Mouse (Mus musculus) CH12.LX (cell line): Measurements from ENCODE around the gene Usp42. TPM values are rescaled to one million over a fixed set of nuclear protein-coding genes. Genes with fewer than 3 reads are reported as not detected.

Source experiments
- DNase-seq: peaks from one replicate; pipeline ENCODE4 v3.0.0-alpha.2; 2013; ENCODE audit errors: extremely low read depth
- H3K27ac ChIP-seq: 2 replicates; pipeline ENCODE4 v1.5.1; 2012; ENCODE audit warnings: low read depth, mild to moderate bottlenecking, control low read depth, moderate library complexity; ENCODE audit not compliant: insufficient read depth
- H3K27me3 ChIP-seq: replicated peaks from 2 replicates; pipeline ENCODE3; 2012; ENCODE audit warnings: inconsistent platforms
- H3K36me3 ChIP-seq, 2 experiments: replicated peaks in 1 of 2; 2 replicates each; pipeline versions ENCODE3 to v1.6.1; 2012; ENCODE audit warnings: inconsistent platforms in 1 of 2, low read length in 1 of 2, mild to moderate bottlenecking in 1 of 2, mixed read lengths in 1 of 2, moderate library complexity in 1 of 2; ENCODE audit not compliant: control insufficient read depth in 1 of 2, insufficient read depth in 1 of 2
- H3K4me1 ChIP-seq, 2 experiments: 2 replicates each; pipeline ENCODE4 v1.6.1; 2012; ENCODE audit warnings: inconsistent platforms in 1 of 2, moderate library complexity in 1 of 2; ENCODE audit not compliant: insufficient read depth in 2 of 2, control insufficient read depth in 1 of 2
- H3K4me2 ChIP-seq: 2 replicates; pipeline ENCODE4 v1.6.1; 2012; ENCODE audit warnings: low read depth, mild to moderate bottlenecking, control low read depth; ENCODE audit not compliant: poor library complexity, insufficient read depth, severe bottlenecking
- H3K4me3 ChIP-seq, 3 experiments: fragments of 150-350 bp in 1 of 3; sonication (generic) in 1 of 3; replicated peaks in 1 of 3; 2 replicates each; pipeline versions ENCODE3 to v1.5.1; 2011 to 2012; ENCODE audit warnings: low read depth in 2 of 3, low read length in 2 of 3, mild to moderate bottlenecking in 2 of 3, moderate library complexity in 2 of 3, control low read depth in 1 of 3, improper control_type of control experiment in 1 of 3, inconsistent platforms in 1 of 3, mixed read lengths in 1 of 3; ENCODE audit not compliant: poor library complexity in 1 of 3
- H3K79me2 ChIP-seq: replicated peaks from 2 replicates; pipeline ENCODE4 v1.6.1; 2012; ENCODE audit warnings: mild to moderate bottlenecking, moderate library complexity; ENCODE audit not compliant: control insufficient read depth, poor library complexity, insufficient read depth, severe bottlenecking; ENCODE audit errors: extremely low read depth
- H3K9ac ChIP-seq: 2 replicates; pipeline ENCODE4 v1.6.1; 2012; ENCODE audit warnings: low read depth, mild to moderate bottlenecking, control low read depth, moderate library complexity; ENCODE audit not compliant: insufficient read depth
- H3K9me3 ChIP-seq: replicated peaks from 2 replicates; pipeline ENCODE3; 2012; ENCODE audit warnings: low read length, inconsistent platforms, mixed read lengths
- BHLHE40 ChIP-seq: IDR thresholded peaks from 2 replicates; pipeline ENCODE4 v1.6.1; 2011; ENCODE audit warnings: mild to moderate bottlenecking, low read depth, low read length, improper control_type of control experiment
- CHD1 ChIP-seq: IDR thresholded peaks from 2 replicates; pipeline ENCODE4 v1.6.1; 2012; ENCODE audit warnings: low read depth, low read length, improper control_type of control experiment, inconsistent platforms
- CHD2 ChIP-seq: IDR thresholded peaks from 2 replicates; pipeline ENCODE4 v1.6.1; 2011; ENCODE audit warnings: low read length, improper control_type of control experiment
- CTCF ChIP-seq, 2 experiments: IDR thresholded peaks in 1 of 2; conservative IDR thresholded peaks in 1 of 2; 2 replicates each; pipeline ENCODE4 v1.5.1; 2011 to 2012; ENCODE audit warnings: low read depth in 2 of 2, low read length in 2 of 2, improper control_type of control experiment in 1 of 2, inconsistent platforms in 1 of 2, mild to moderate bottlenecking in 1 of 2, moderate library complexity in 1 of 2
- E2F4 ChIP-seq: IDR thresholded peaks from 2 replicates; pipeline ENCODE4 v1.6.1; 2011; ENCODE audit warnings: low read depth, low read length, improper control_type of control experiment; ENCODE audit not compliant: insufficient replicate concordance
- ELF1 ChIP-seq: IDR thresholded peaks from 2 replicates; pipeline ENCODE4 v1.6.1; 2014; ENCODE audit warnings: low read depth, mild to moderate bottlenecking, inconsistent platforms, low read length, improper control_type of control experiment
- EP300 ChIP-seq: IDR thresholded peaks from 2 replicates; pipeline ENCODE4 v1.6.1; 2011; ENCODE audit warnings: low read length, improper control_type of control experiment
- ETS1 ChIP-seq: conservative IDR thresholded peaks from 2 replicates; pipeline ENCODE4 v1.6.1; 2012; ENCODE audit warnings: low read depth, mild to moderate bottlenecking, inconsistent platforms, low read length, improper control_type of control experiment, moderate library complexity
- GABPA ChIP-seq: IDR thresholded peaks from 2 replicates; pipeline ENCODE4 v1.6.1; 2012; ENCODE audit warnings: low read depth, low read length, improper control_type of control experiment, inconsistent platforms; ENCODE audit not compliant: insufficient replicate concordance
- HCFC1 ChIP-seq: IDR thresholded peaks from 2 replicates; pipeline ENCODE4 v1.6.1; 2012; ENCODE audit warnings: low read depth, mild to moderate bottlenecking, inconsistent platforms, low read length, improper control_type of control experiment
- IRF4 ChIP-seq: IDR thresholded peaks from 2 replicates; pipeline ENCODE4 v1.6.1; 2014; ENCODE audit warnings: low read depth, mild to moderate bottlenecking, inconsistent platforms, low read length, improper control_type of control experiment
- JUN ChIP-seq: IDR thresholded peaks from 2 replicates; pipeline ENCODE4 v1.6.1; 2011; ENCODE audit warnings: low read depth, mild to moderate bottlenecking, low read length, improper control_type of control experiment, moderate library complexity; ENCODE audit not compliant: insufficient read depth
- JUND ChIP-seq: conservative IDR thresholded peaks from 2 replicates; pipeline ENCODE4 v1.6.1; 2011; ENCODE audit warnings: low read depth, low read length, improper control_type of control experiment
- KAT2A ChIP-seq: IDR thresholded peaks from 2 replicates; pipeline ENCODE4 v1.6.1; 2012; ENCODE audit warnings: low read length, improper control_type of control experiment, inconsistent platforms; ENCODE audit not compliant: insufficient replicate concordance
- MAFK ChIP-seq: IDR thresholded peaks from 2 replicates; pipeline ENCODE4 v1.6.1; 2011; ENCODE audit warnings: low read length, improper control_type of control experiment; ENCODE audit not compliant: insufficient replicate concordance
- MAX ChIP-seq: IDR thresholded peaks from 2 replicates; pipeline ENCODE4 v1.6.1; 2011; ENCODE audit warnings: low read length, improper control_type of control experiment
- MAZ ChIP-seq: IDR thresholded peaks from 2 replicates; pipeline ENCODE4 v1.6.1; 2012; ENCODE audit warnings: low read depth, mild to moderate bottlenecking, inconsistent platforms, low read length, improper control_type of control experiment, moderate library complexity
- MEF2A ChIP-seq: IDR thresholded peaks from 2 replicates; pipeline ENCODE4 v1.6.1; 2014; ENCODE audit warnings: low read depth, mild to moderate bottlenecking, inconsistent platforms, low read length, improper control_type of control experiment, borderline replicate concordance
- MXI1 ChIP-seq: IDR thresholded peaks from 2 replicates; pipeline ENCODE4 v1.6.1; 2011; ENCODE audit warnings: mild to moderate bottlenecking, low read depth, low read length, improper control_type of control experiment
- MYC ChIP-seq: IDR thresholded peaks from 2 replicates; pipeline ENCODE4 v1.6.1; 2011; ENCODE audit warnings: low read depth, mild to moderate bottlenecking, improper control_type of control experiment, low read length
- NELFE ChIP-seq: IDR thresholded peaks from 2 replicates; pipeline ENCODE4 v1.6.1; 2011; ENCODE audit warnings: low read depth, low read length, improper control_type of control experiment
- NRF1 ChIP-seq: IDR thresholded peaks from 2 replicates; pipeline ENCODE4 v1.6.1; 2014; ENCODE audit warnings: low read depth, mild to moderate bottlenecking, inconsistent platforms, low read length, improper control_type of control experiment, moderate library complexity
- PAX5 ChIP-seq: IDR thresholded peaks from 2 replicates; pipeline ENCODE4 v1.6.1; 2012; ENCODE audit warnings: low read length, inconsistent platforms, mixed read lengths
- POLR2A ChIP-seq: IDR thresholded peaks from 2 replicates; pipeline ENCODE4 v1.6.1; 2011; ENCODE audit warnings: low read depth, mild to moderate bottlenecking, improper control_type of control experiment, low read length
- POLR2AphosphoS2 ChIP-seq: IDR thresholded peaks from 2 replicates; pipeline ENCODE4 v1.6.1; 2011; ENCODE audit warnings: low read depth, low read length, improper control_type of control experiment
- RAD21 ChIP-seq: IDR thresholded peaks from 2 replicates; pipeline ENCODE4 v1.6.1; 2011; ENCODE audit warnings: low read depth, mild to moderate bottlenecking, low read length, improper control_type of control experiment, moderate library complexity
- RCOR1 ChIP-seq: conservative IDR thresholded peaks from 2 replicates; pipeline ENCODE4 v1.6.1; 2012; ENCODE audit warnings: low read depth, mild to moderate bottlenecking, inconsistent platforms, low read length, improper control_type of control experiment
- SIN3A ChIP-seq: IDR thresholded peaks from 2 replicates; pipeline ENCODE4 v1.6.1; 2012; ENCODE audit warnings: low read length, improper control_type of control experiment, inconsistent platforms
- SMC3 ChIP-seq: IDR thresholded peaks from 2 replicates; pipeline ENCODE4 v1.6.1; 2011; ENCODE audit warnings: low read depth, low read length, improper control_type of control experiment
- TBP ChIP-seq: conservative IDR thresholded peaks from 2 replicates; pipeline ENCODE4 v1.6.1; 2011; ENCODE audit warnings: low read depth, low read length, improper control_type of control experiment
- TCF12 ChIP-seq: IDR thresholded peaks from 2 replicates; pipeline ENCODE4 v1.6.1; 2014; ENCODE audit warnings: low read depth, mild to moderate bottlenecking, inconsistent platforms, low read length, improper control_type of control experiment
- UBTF ChIP-seq: IDR thresholded peaks from 2 replicates; pipeline ENCODE4 v1.6.1; 2012; ENCODE audit warnings: low read depth, mild to moderate bottlenecking, inconsistent platforms, low read length, improper control_type of control experiment, moderate library complexity
- USF1 ChIP-seq: IDR thresholded peaks from 2 replicates; pipeline ENCODE4 v1.6.1; 2014; ENCODE audit warnings: low read depth, mild to moderate bottlenecking, inconsistent platforms, low read length, improper control_type of control experiment
- USF2 ChIP-seq: conservative IDR thresholded peaks from 2 replicates; pipeline ENCODE4 v1.6.1; 2011; ENCODE audit warnings: low read depth, low read length, improper control_type of control experiment
- ZC3H11A ChIP-seq: IDR thresholded peaks from 2 replicates; pipeline ENCODE4 v1.6.1; 2012; ENCODE audit warnings: low read depth, mild to moderate bottlenecking, inconsistent platforms, low read length, improper control_type of control experiment
- ZKSCAN1 ChIP-seq: IDR thresholded peaks from 2 replicates; pipeline ENCODE4 v1.6.1; 2012; ENCODE audit warnings: low read depth, inconsistent platforms, low read length, improper control_type of control experiment, borderline replicate concordance
- ZMIZ1 ChIP-seq: IDR thresholded peaks from 2 replicates; pipeline ENCODE4 v1.6.1; 2012; ENCODE audit warnings: low read depth, mild to moderate bottlenecking, inconsistent platforms, low read length, improper control_type of control experiment
- ZNF384 ChIP-seq: IDR thresholded peaks from 2 replicates; pipeline ENCODE4 v1.6.1; 2012; ENCODE audit warnings: low read depth, low read length, improper control_type of control experiment, inconsistent platforms
- dilution Hi-C: fragments of 300-500 bp; cut with MboI; formaldehyde crosslinking; loops from 2 replicates; pipeline ENCODE4 v1.14.3; 2020; ENCODE audit warnings: low sequenced_read_pairs; ENCODE audit not compliant: extremely low pct_unique_long_range_greater_than_20kb, extremely low pct_ligation_motif_present
- in situ Hi-C: fragments of 300-500 bp; cut with MboI; formaldehyde crosslinking; loops from 3 replicates; pipeline ENCODE4 v1.14.3; 2019; ENCODE audit warnings: low sequenced_read_pairs, low pct_ligation_motif_present, low pct_unique_long_range_greater_than_20kb, mixed read lengths
- polyA plus RNA-seq: library from polyadenylated mRNA; unstranded; fragments of >175 nt; gene quantifications from 2 replicates; pipeline ENCODE4 v1.2.1, GENCODE M21; 2012; ENCODE audit warnings: low read depth; ENCODE audit not compliant: insufficient read length
- total RNA-seq, 2 experiments: library from RNA; depleted of rRNA; stranded (reverse); fragments of 300-350 nt in 1 of 2; fragments of >200 nt in 1 of 2; gene quantifications; 2 replicates each; pipeline ENCODE4 v1.2.3; 2012 to 2014

The Usp42 gene
- total RNA-seq (2012; rRNA removed) (7.1 TPM in 2 replicates), total RNA-seq (2014; rRNA removed) (3.2 and 4.3 TPM in 2 replicates), polyA plus RNA-seq (14.6 and 15.2 TPM in 2 replicates)

GRCm38 (mm10) chr5:143732180-143732891, at the start of gene Usp42:
Usp42 (minus strand) TSS chr5:143732280.
- Histone ChIP-seq H3K9me3 (no peaks in the 10 kb centered on the region), H3K27ac (peak within 1 kb of the TSS; percentile 51), H3K9ac (peak within 1 kb of the TSS; percentile 96), H3K36me3 (peaks cover 3 to 8% of the 10 kb centered on the region in 2 experiments), H3K79me2 (peaks cover 8% of the 10 kb centered on the region; the same call in 1 of the 2 replicates), H3K4me2 (peak within 1 kb of the TSS; percentile 78), H3K4me3 (peak within 1 kb of the TSS; percentile 65 to 88 (median 83)), H3K27me3 (peaks cover 2% of the 10 kb centered on the region), H3K4me1 (peaks cover 0 to 23% of the 10 kb centered on the region in 2 experiments; a peak in 2 of 4 replicates)
- peak; percentile 95 for DNase-seq
- TF ChIP-seq ELF1 (peak; percentile 65), MXI1 (no peak), SMC3 (no peak; the same call in 1 of the 2 replicates), POLR2A (peak; percentile 98), USF1 (no peak), TCF12 (peak; percentile 83), USF2 (no peak), MYC (0 out of 2 replicates have a peak, but pooled peaks have one; percentile 32), CHD2 (no peak), JUND (no peak), RAD21 (peak; percentile 27), NELFE (peak; percentile 96), HCFC1 (peak; percentile 71), POLR2AphosphoS2 (peak; percentile 72; the same call in 1 of the 2 replicates), ZC3H11A (no peak), MEF2A (peak; percentile 66; the same call in 1 of the 2 replicates), EP300 (no peak), PAX5 (no peak), MAFK (no peak), IRF4 (no peak), ZNF384 (no peak), TBP (peak; percentile 70), NRF1 (peak; percentile 75), ZMIZ1 (peak; percentile 68), JUN (no peak), CTCF (conservative IDR thresholded peaks at IDR 0.05 in 1 of 2, IDR thresholded peaks at IDR 0.05 in 1 of 2; ENCODE audit: low read depth in 2 of 2, low read length in 2 of 2) (peak in 1 of 2 experiments; percentile 54; a peak in 1 of 4 replicates), RCOR1 (no peak), GABPA (no peak), MAZ (peak; percentile 88), BHLHE40 (no peak; the same call in 1 of the 2 replicates), MAX (peak; percentile 10; the same call in 1 of the 2 replicates), E2F4 (no peak), KAT2A (peak; percentile 24; the same call in 1 of the 2 replicates), ZKSCAN1 (no peak), ETS1 (no peak), UBTF (peak; percentile 64), SIN3A (no peak), CHD1 (no peak)
- dilution Hi-C loops: no loop called here
- in situ Hi-C loops: no loop called here
